Mouse (Mus musculus): ENCODE measurements at regions not wholly inside any gene's neighbourhood (a gene's known extent, or its start where the extent isn't known, plus 50 kb on each side); places are given as distances from the start of the nearest gene placed in this dataset.

GRCm38 (mm10) chr1:133544996-133545395 is 65.1 kb downstream of the Snrpe start:
- TF ChIP-seq CTCF (IDR thresholded peaks at IDR 0.05; ENCODE audit: low read depth) (no peak), EP300 (IDR thresholded peaks at IDR 0.05; ENCODE audit: low read depth) (no peak)

All from liver, postnatal 0 days (tissue).